Mouse (Mus musculus) heart, embryonic 14.5 days (tissue): ENCODE results near the gene Dtnbp1. TPM values are rescaled to one million over a fixed set of nuclear protein-coding genes. Genes with fewer than 3 reads are reported as not detected.

Experiments used
- ATAC-seq: fragments of 200-750 bp; cut with Nextera tagmentation; 2 replicates; pipeline ENCODE4 v1.8.0; 2017; ENCODE audit warnings: low read depth, moderate TSS enrichment; ENCODE audit not compliant: insufficient number of reproducible peaks, insufficient read depth, low FRiP score
- H3K27ac ChIP-seq, 2 experiments: fragments of 200-500 bp in 1 of 2; fragments of 300-500 bp in 1 of 2; sonication (generic) in 1 of 2; replicated peaks in 1 of 2; 2 replicates each; pipeline ENCODE4 v1.5.1; 2012 to 2014; ENCODE audit warnings: low read depth in 2 of 2, low read length in 2 of 2, control low read depth in 1 of 2, mild to moderate bottlenecking in 1 of 2, mixed read lengths in 1 of 2; ENCODE audit not compliant: control insufficient read depth in 1 of 2, insufficient read depth in 1 of 2
- H3K27me3 ChIP-seq: fragments of 300-500 bp; sonication (generic); 2 replicates; pipeline ENCODE4 v1.6.1; 2014; ENCODE audit warnings: mild to moderate bottlenecking, low read length, control low read depth; ENCODE audit not compliant: control insufficient read depth, insufficient read depth
- H3K36me3 ChIP-seq: fragments of 300-500 bp; sonication (generic); 2 replicates; pipeline ENCODE4 v1.6.1; 2014; ENCODE audit warnings: mild to moderate bottlenecking, control low read depth, low read length, mixed read lengths; ENCODE audit not compliant: control insufficient read depth, insufficient read depth
- H3K4me1 ChIP-seq, 2 experiments: fragments of 200-500 bp in 1 of 2; fragments of 300-500 bp in 1 of 2; sonication (generic) in 1 of 2; 2 replicates each; pipeline ENCODE4 v1.6.1; 2012 to 2014; ENCODE audit warnings: low read length in 2 of 2, control low read depth in 1 of 2, mixed read lengths in 1 of 2; ENCODE audit not compliant: control insufficient read depth in 2 of 2, insufficient read depth in 2 of 2
- H3K4me2 ChIP-seq: fragments of 300-500 bp; sonication (generic); 2 replicates; pipeline ENCODE4 v1.6.1; 2014; ENCODE audit warnings: mild to moderate bottlenecking, low read length
- H3K4me3 ChIP-seq, 2 experiments: fragments of 200-500 bp in 1 of 2; fragments of 300-500 bp in 1 of 2; sonication (generic) in 1 of 2; 2 replicates each; pipeline ENCODE4 v1.5.1; 2012 to 2014; ENCODE audit warnings: low read length in 2 of 2, mild to moderate bottlenecking in 2 of 2, control low read depth in 1 of 2, low read depth in 1 of 2, moderate library complexity in 1 of 2; ENCODE audit not compliant: control insufficient read depth in 1 of 2, insufficient read depth in 1 of 2
- H3K9ac ChIP-seq: fragments of 300-500 bp; sonication (generic); 2 replicates; pipeline ENCODE4 v1.6.1; 2014; ENCODE audit warnings: mild to moderate bottlenecking, low read length
- H3K9me3 ChIP-seq: fragments of 300-500 bp; sonication (generic); 2 replicates; pipeline ENCODE4 v1.6.1; 2016; ENCODE audit warnings: low read length, control low read depth; ENCODE audit not compliant: control insufficient read depth
- WGBS: fragments of 180-500 bp; shearing (Covaris S2); extraction: QIAGEN DNeasy Blood & Tissue Kit; methylation state at CpG from one replicate; pipeline ENCODE4 v1.1.7; 2014; 5-methylcytosine and 5-hydroxymethylcytosine counted together
- polyA plus RNA-seq: library from polyadenylated mRNA; unstranded; fragments of >200 nt; fragmentation: Nextera tagmentation; extraction: Ambion mirVana; gene quantifications from 2 replicates; pipeline ENCODE4 v1.2.1, GENCODE M21; 2014

Gene Dtnbp1
- polyA plus RNA-seq, 1 experiment from 2014 or later, result 98.5 TPM

DNA sequence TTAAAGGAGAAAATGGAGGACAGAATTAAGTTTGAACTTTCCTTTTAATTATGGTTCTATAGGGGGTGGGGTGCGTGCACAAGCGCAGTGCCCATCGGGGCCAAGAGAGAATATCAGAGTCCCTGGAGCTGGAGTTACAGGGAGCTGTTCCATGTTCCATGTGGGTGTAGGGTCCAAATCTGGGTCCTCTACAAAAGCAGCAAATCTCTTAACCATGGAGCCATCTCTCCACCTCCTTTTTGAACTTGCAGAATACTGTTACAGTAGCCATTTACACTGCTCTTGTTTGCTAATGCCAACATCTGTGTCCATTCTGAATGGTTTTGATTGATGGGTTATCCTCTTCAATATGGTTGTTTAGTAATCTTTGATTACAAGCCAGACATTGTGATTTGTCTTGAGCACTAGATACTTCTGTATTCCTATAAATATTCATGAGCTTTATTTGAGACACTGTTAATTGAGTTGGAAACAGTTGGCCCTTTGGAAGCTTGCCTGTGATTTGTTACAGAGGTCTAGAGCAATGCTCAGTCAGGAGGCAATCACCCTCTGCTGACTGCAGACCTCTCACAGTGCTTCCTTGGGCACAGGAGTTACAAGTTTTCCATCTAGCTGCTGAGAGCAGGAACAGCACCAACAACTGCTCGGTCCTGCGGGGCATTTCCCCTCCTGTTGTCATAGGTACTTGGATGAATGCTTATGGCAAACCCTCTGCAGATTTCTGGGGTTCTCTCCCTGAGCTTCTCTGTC, 41.2 kb downstream of the Dtnbp1 start:
- Histone ChIP-seq H3K27me3 (no peaks in the 10 kb centered on the region), H3K36me3 (peaks cover 15% of the 10 kb centered on the region), H3K4me2 (no peak overlapping the region), H3K27ac (no peak overlapping the region), H3K9me3 (no peaks in the 10 kb centered on the region), H3K9ac (no peak overlapping the region), H3K4me1 (peaks cover 2 to 10% of the 10 kb centered on the region in 2 experiments; a peak in 1 of 4 replicates), H3K4me3 (no peak overlapping the region)
- 74% methylated on average over 5 of the region's 5 CpGs for WGBS
- no peak for ATAC-seq

DNA sequence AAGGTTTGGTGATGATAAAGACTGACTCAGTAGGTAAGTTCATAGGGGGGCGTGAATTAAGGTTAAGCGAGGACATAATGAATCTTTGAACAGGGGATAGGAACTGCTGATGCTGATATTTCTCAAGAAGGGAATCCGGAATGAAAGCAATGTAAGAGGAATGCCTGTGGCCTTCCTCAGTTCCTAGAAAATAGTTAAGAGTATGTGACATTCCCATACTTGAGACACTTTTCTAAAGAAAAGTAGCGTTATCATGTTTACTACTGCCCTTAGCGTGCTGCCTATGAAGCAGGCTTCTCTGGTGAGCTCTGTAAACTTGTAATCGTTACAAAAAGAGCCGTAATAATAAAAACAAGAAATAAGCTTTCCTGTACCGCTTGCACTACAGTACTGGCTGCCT, 44.9 kb downstream of the Dtnbp1 start:
- Histone ChIP-seq H3K9ac (no peak overlapping the region), H3K36me3 (peaks cover 13% of the 10 kb centered on the region), H3K27me3 (no peaks in the 10 kb centered on the region), H3K9me3 (no peaks in the 10 kb centered on the region), H3K4me3 (no peak overlapping the region), H3K4me1 (peaks cover 6 to 13% of the 10 kb centered on the region in 2 experiments), H3K27ac (no peak overlapping the region), H3K4me2 (no peak overlapping the region)
- no peak for ATAC-seq
- 91% methylated on average over 8 of the region's 8 CpGs for WGBS

DNA sequence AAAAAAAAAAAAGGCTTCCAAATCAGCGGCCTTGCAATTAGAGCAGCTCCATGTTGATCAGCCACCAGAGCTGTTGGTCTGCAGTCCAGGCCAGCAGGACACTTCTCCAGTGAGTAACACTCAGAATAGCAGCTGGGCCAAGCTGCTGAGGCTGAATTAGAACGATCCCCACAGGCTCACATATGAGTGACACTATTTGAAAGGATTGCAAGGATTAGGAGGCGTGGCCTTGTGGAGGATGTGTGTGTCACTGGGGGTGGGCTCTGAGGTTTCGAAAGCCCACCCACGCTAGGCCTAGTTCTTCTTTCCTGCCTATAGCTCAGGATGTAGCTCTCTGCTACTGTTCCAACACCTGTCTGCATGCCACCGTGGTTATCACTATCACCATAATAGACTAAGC, 46.2 kb downstream of the Dtnbp1 start:
- no peaks in the 10 kb centered on the region for H3K9me3 ChIP-seq
- 97% methylated on average over 6 of the region's 6 CpGs for WGBS
- no peak overlapping the region for H3K4me2 ChIP-seq
- no peak overlapping the region for H3K9ac ChIP-seq
- no peak overlapping the region for H3K27ac ChIP-seq
- peaks cover 17% of the 10 kb centered on the region for H3K36me3 ChIP-seq
- H3K4me1 ChIP-seq, result peaks cover 4 to 13% of the 10 kb centered on the region in 2 experiments
- H3K4me3 ChIP-seq, result no peak overlapping the region
- no peaks in the 10 kb centered on the region for H3K27me3 ChIP-seq
- no peak for ATAC-seq

DNA sequence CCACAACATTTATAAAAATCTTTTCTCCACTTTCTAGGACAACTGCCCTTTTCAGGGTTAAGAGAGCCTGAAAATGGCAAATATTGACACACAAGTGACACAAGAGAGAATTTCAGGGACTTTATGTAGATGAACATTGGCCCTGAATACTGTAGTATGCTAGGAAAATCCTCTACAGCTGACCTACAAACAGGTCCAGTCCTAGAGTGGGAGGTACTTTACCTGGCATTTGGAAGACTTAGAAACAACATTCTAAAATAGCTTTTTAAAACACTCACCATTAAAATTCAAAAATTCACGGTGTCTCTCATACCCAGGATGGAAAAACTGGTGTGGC, 47.7 kb downstream of the Dtnbp1 start:
- H3K9ac ChIP-seq, result no peak overlapping the region
- no peaks in the 10 kb centered on the region for H3K27me3 ChIP-seq
- no peaks in the 10 kb centered on the region for H3K9me3 ChIP-seq
- no peak overlapping the region for H3K4me2 ChIP-seq
- no peak overlapping the region for H3K27ac ChIP-seq
- peaks cover 4 to 18% of the 10 kb centered on the region in 2 experiments for H3K4me1 ChIP-seq
- no peak overlapping the region for H3K4me3 ChIP-seq
- 89% methylated on average over 1 of the region's 1 CpGs for WGBS
- peaks cover 17% of the 10 kb centered on the region for H3K36me3 ChIP-seq
- ATAC-seq, result no peak

DNA sequence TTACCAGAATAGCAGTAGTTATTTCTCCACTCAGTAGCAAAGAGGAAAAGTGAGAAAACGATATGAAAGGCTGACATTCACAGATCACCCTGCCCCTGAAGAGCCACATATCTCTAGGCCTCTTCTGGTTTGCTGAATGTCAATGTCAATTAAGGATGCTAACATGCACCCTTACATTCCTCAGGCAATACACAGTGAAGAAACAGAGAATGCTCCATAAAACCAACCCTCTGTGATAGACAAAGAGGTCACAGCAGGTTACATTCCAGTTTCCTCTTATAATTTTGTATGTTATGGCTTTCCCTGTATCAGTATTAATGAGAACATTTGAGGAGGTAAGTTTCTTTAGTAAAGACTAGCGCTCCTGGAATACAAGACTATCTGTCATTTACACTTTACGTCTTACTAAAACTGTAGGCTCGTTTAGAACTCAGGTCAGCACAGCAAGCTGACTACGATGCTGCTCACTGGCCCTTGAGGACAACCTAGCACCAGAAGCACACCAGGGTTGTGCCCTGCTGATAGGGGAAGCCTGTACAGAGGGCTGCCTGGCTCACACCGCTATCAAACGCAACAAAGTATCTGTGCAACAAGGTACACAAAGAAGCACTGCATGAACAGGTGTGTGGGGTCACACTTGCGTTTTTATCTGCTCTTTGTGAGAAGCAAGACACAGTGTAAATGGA, 48.3 kb downstream of the Dtnbp1 start:
- H3K9me3 ChIP-seq, result no peaks in the 10 kb centered on the region
- H3K4me1 ChIP-seq, result peaks cover 4 to 22% of the 10 kb centered on the region in 2 experiments
- no peak overlapping the region for H3K9ac ChIP-seq
- no peak overlapping the region for H3K4me2 ChIP-seq
- ATAC-seq, result no peak
- no peaks in the 10 kb centered on the region for H3K27me3 ChIP-seq
- H3K27ac ChIP-seq, result no peak overlapping the region
- no peak overlapping the region for H3K4me3 ChIP-seq
- WGBS, result 67% methylated on average over 8 of the region's 8 CpGs
- peaks cover 17% of the 10 kb centered on the region for H3K36me3 ChIP-seq

DNA sequence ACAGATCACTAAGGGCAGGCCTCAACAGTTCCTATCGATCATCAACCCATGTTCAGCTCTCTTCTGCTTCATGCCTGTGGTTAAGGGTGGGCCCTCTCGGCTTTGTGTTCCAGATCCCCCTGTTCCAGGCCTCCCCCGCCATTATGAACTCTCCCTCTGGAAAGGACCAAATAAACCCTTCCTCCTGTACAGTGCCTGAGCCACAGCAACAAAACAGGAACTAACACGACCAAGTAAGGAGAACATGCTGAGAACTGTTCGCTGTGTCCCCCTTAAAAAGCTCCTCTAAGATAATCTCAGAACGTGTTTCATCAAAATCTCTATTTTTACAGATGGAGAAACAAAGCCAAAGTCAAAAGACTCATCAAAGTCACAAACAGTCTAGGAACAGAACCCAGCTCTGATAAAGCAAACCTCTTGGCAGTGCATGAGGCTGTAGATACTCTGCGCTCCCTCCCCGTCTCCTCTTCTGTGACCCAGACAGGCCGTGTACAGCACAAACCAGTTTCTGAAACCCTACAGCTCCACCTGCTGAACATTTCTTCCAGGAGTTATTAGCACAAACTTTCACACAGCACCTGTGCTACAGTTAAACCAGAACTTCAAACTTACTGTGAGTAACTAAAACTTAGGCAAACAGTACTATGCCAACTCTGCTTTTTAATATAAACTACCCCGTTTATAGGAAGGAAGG, 49.4 kb downstream of the Dtnbp1 start:
- no peak for ATAC-seq
- H3K4me2 ChIP-seq, result no peak overlapping the region
- H3K36me3 ChIP-seq, result peaks cover 17% of the 10 kb centered on the region
- no peaks in the 10 kb centered on the region for H3K27me3 ChIP-seq
- H3K9me3 ChIP-seq, result no peaks in the 10 kb centered on the region
- H3K4me1 ChIP-seq, result peaks cover 5 to 32% of the 10 kb centered on the region in 2 experiments
- H3K4me3 ChIP-seq, result no peak overlapping the region
- no peak overlapping the region for H3K9ac ChIP-seq
- peak overlapping the region in 1 of 2 experiments; percentile 57; a peak in 2 of 4 replicates for H3K27ac ChIP-seq
- whole genome bisulfite sequencing, result 45% methylated on average over 10 of the region's 10 CpGs

DNA sequence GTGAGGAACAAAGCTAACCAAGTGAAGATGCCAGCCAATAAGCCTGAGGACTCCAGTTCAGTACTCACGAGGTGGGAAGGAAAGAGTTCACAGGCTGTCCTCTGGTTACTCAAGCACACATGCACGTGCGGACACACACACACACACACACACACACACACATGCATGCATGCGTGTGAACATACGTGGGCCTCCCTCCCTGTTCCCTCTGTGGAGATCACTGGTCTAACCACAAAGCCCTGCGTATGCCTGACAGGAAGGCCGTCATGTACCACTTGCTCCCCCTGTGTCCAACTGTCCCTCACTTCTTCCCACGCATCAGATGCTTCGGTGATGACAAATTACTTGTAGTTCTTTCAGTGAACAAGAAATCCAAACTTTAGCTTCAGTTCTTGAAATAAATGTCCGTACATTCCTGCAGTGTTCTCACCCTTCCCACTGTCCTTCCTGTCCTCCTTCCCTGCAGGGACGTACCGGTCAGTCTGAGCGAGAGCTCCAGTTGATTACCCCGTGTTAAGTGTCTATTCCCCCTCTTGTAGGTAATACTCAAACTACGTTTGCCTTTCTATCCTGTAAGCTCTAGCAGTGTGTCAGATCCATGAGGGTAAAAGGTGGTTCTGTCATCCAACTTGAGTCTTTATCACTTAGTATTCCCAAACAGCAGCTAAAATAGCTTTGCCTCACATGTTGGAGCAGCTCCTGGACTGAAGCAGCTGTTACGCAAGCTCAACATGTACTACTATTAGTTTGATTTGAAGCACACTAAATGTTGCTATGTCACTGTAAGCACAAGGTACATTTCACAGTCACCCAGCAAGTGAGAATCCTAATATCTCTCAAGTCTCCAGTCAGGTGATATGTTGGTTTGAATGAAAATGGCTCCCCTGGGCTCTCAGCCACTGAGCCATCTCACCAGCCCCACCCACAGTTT, 53.4 kb downstream of the Dtnbp1 start:
- no peak overlapping the region for H3K9ac ChIP-seq
- no peak overlapping the region for H3K4me2 ChIP-seq
- H3K9me3 ChIP-seq, result no peaks in the 10 kb centered on the region
- H3K4me1 ChIP-seq, result peaks cover 8 to 43% of the 10 kb centered on the region in 2 experiments
- no peak overlapping the region for H3K27ac ChIP-seq
- ATAC-seq, result no peak
- no peaks in the 10 kb centered on the region for H3K27me3 ChIP-seq
- no peak overlapping the region for H3K4me3 ChIP-seq
- 80% methylated on average over 16 of the region's 16 CpGs for WGBS
- H3K36me3 ChIP-seq, result peaks cover 4% of the 10 kb centered on the region; the same call in 1 of the 2 replicates
